8 mouse cellular contexts compared by ENCODE assay signal in genomic region chr2:36011331-36011825, GRCm38 (mm10). TPM values are rescaled to one million over a fixed set of nuclear protein-coding genes. Genes with fewer than 3 reads are reported as not detected.
A peak's percentile ranks its signal among the peaks of the same experiment; 100 is the strongest.
DNase-seq lines count a peak whose midpoint lies in the region; ATAC-seq and TF ChIP-seq lines count a peak whose summit lies in the region.

No protein-coding gene starts in this region.

- H3K9me3 ChIP-seq in midbrain, embryonic 13.5 days = no peaks in the 10 kb centered on the region

- TF ChIP-seq POLR2A in bone marrow macrophage, adult 2 months (IDR thresholded peaks at IDR 0.05; ENCODE audit: borderline replicate concordance, low read depth, low read length) = no peak

- H3K4me3 ChIP-seq in bone marrow macrophage, adult 2 months (ENCODE audit: insufficient read depth, low read length) = peak overlapping the region; percentile 24; the same call in 1 of the 2 replicates
- peak overlapping the region; percentile 48 for H3K4me3 ChIP-seq in midbrain, embryonic 13.5 days (replicated peaks)

- H3K4me1 ChIP-seq in bone marrow macrophage, adult 2 months (ENCODE audit: control insufficient read depth, insufficient read depth, low read length) = no peaks in the 10 kb centered on the region
- peaks cover 12% of the 10 kb centered on the region for H3K4me1 ChIP-seq in midbrain, embryonic 13.5 days (replicated peaks)

- intact Hi-C loops in gastrocnemius, postnatal 14 days (cut with DNase I; ENCODE audit: low total_unique reads) = no loop called here
- intact Hi-C loops in heart, postnatal 14 days (cut with DNase I) = loop anchor here (5.0 kb wide), 2 partner anchors 91 to 126 kb away; partner anchors contain the start of genes Mrrf and Rbm18
- intact Hi-C loops in left cerebral cortex, postnatal 14 days (cut with DNase I) = loop anchor here (5.0 kb wide), 1 partner anchor 81 kb away; no protein-coding TSS in a partner anchor

- peak overlapping the region; percentile 65 for H3K9ac ChIP-seq in midbrain, embryonic 13.5 days (replicated peaks)

- H3K36me3 ChIP-seq in midbrain, embryonic 13.5 days = no peaks in the 10 kb centered on the region

- WGBS in midbrain, embryonic 13.5 days = under 1% methylated on average over 44 of the region's 44 CpGs

- peak overlapping the region; percentile 68 for H3K4me2 ChIP-seq in midbrain, embryonic 13.5 days (replicated peaks)

- DNase-seq in gastrocnemius, postnatal 10 days = peak; percentile 22
- no peak for DNase-seq in gastrocnemius, postnatal 14 days
- peak; percentile 30 to 44 for DNase-seq in heart, postnatal 14 days
- DNase-seq in left cerebral cortex, postnatal 14 days (ENCODE audit: low spot score in 2 of 2) = peak; percentile 52 to 61
- no peak for DNase-seq in natural killer cell, adult 2 months (ENCODE audit: low spot score in 2 of 2)

- ATAC-seq in midbrain, embryonic 13.5 days = peak; percentile 32; the same call in 1 of the 2 replicates
- ATAC-seq in megakaryocyte progenitor cell, adult 5-6 weeks (replicated peaks; ENCODE audit: poor library complexity) = no peak

- TF ChIP-seq CTCF in bone marrow macrophage, adult 2 months (IDR thresholded peaks at IDR 0.05; ENCODE audit: low read depth, low read length) = no peak

- peaks cover 29% of the 10 kb centered on the region for H3K27me3 ChIP-seq in midbrain, embryonic 13.5 days

- no peak overlapping the region for H3K27ac ChIP-seq in bone marrow macrophage, adult 2 months (ENCODE audit: insufficient read depth, low read depth, low read length)
- no peak overlapping the region for H3K27ac ChIP-seq in midbrain, embryonic 13.5 days

RNA-seq across cellular contexts. Expression of gene Ttll11, which starts 31.7 kb away (rescaled TPM):
- total RNA-seq in gastrocnemius, postnatal 10 days (2021) = 1 to 10 TPM; 3.0 TPM
- 1 to 10 TPM; 2.5 to 2.9 TPM for total RNA-seq in gastrocnemius, postnatal 14 days (2021)
- polyA plus RNA-seq in bone marrow macrophage, adult 2 months (2012; ENCODE audit: insufficient read depth, insufficient read length, missing spikeins) = not detected in 2 replicates
- 1 to 10 TPM; 1.3 to 1.9 TPM for total RNA-seq in heart, postnatal 14 days (2021)
- 10 to 100 TPM; 25.7 to 26.5 TPM for total RNA-seq in left cerebral cortex, postnatal 14 days (2021)
- polyA plus RNA-seq in midbrain, embryonic 13.5 days (2015; fragmentation: Nextera tagmentation; extraction: Ambion mirVana) = 2.9 and 4.3 TPM in 2 replicates
- total RNA-seq in megakaryocyte progenitor cell, adult 5-6 weeks (2015) = not detected in 2 replicates
- 0.04 TPM in 1 of 2 replicates, not detected in the other for total RNA-seq in megakaryocyte progenitor cell, adult 5-6 weeks (2017)

RNA-seq across cellular contexts. Expression of gene Ndufa8, which starts 37.8 kb away (rescaled TPM):
- total RNA-seq in gastrocnemius, postnatal 10 days (2021) = 100 to 1,000 TPM; 278 to 336 TPM
- total RNA-seq in gastrocnemius, postnatal 14 days (2021) = 100 to 1,000 TPM; 328 to 375 TPM
- polyA plus RNA-seq in bone marrow macrophage, adult 2 months (2012; ENCODE audit: insufficient read depth, insufficient read length, missing spikeins) = 86.4 and 92.4 TPM in 2 replicates
- total RNA-seq in heart, postnatal 14 days (2021) = 100 to 1,000 TPM; 603 TPM
- 100 to 1,000 TPM; 186 to 200 TPM for total RNA-seq in left cerebral cortex, postnatal 14 days (2021)
- polyA plus RNA-seq in midbrain, embryonic 13.5 days (2015; fragmentation: Nextera tagmentation; extraction: Ambion mirVana) = 238 and 239 TPM in 2 replicates
- 85.0 and 100 TPM in 2 replicates for total RNA-seq in megakaryocyte progenitor cell, adult 5-6 weeks (2015)
- total RNA-seq in megakaryocyte progenitor cell, adult 5-6 weeks (2017) = 42.4 and 53.3 TPM in 2 replicates

RNA-seq across cellular contexts. Expression of gene Morn5, which starts 37.9 kb away (rescaled TPM):
- total RNA-seq in gastrocnemius, postnatal 10 days (2021) = not detected
- total RNA-seq in gastrocnemius, postnatal 14 days (2021) = not detected
- not detected in 2 replicates for polyA plus RNA-seq in bone marrow macrophage, adult 2 months (2012; ENCODE audit: insufficient read depth, insufficient read length, missing spikeins)
- not detected for total RNA-seq in heart, postnatal 14 days (2021)
- 1 to 10 TPM; 1.3 to 1.8 TPM for total RNA-seq in left cerebral cortex, postnatal 14 days (2021)
- 1.1 and 1.2 TPM in 2 replicates for polyA plus RNA-seq in midbrain, embryonic 13.5 days (2015; fragmentation: Nextera tagmentation; extraction: Ambion mirVana)
- total RNA-seq in megakaryocyte progenitor cell, adult 5-6 weeks (2015) = not detected in 2 replicates
- not detected in 2 replicates for total RNA-seq in megakaryocyte progenitor cell, adult 5-6 weeks (2017)

Comparison
In these comparisons a context has a peak if more than half of its experiments do, and no peak if none do; other contexts are left out.
1. DNase-seq: peak in gastrocnemius, postnatal 10 days (single experiment), heart, postnatal 14 days (2 of 2) and left cerebral cortex, postnatal 14 days (2 of 2); none in gastrocnemius, postnatal 14 days (single experiment) and natural killer cell, adult 2 months (0 of 2).
2. RNA of gene Ttll11, which starts 31.7 kb away (total RNA-seq): 25.7 to 26.5 TPM in left cerebral cortex, postnatal 14 days; 3.0 TPM in gastrocnemius, postnatal 10 days, 2.5 to 2.9 TPM in gastrocnemius, postnatal 14 days, 1.3 to 1.9 TPM in heart, postnatal 14 days and 0.04 TPM in megakaryocyte progenitor cell, adult 5-6 weeks; every median in the first group is over 4 times any median in the second.